Mouse (Mus musculus): Measurements from ENCODE around the gene Gm49721.
"Not testable (repeated sequence)": the region's sequence is repeated elsewhere in the genome, so short reads cannot be mapped to it uniquely, and the experiment has no call there.

Gene Gm49721

GRCm38 (mm10) chr17:7084523-7084922, 105.8 kb downstream of the Gm49721 start:
- DNase-seq = not testable (repeated sequence)

GRCm38 (mm10) chr17:7085469-7086168, 106.9 kb downstream of the Gm49721 start:
- not testable (repeated sequence) for DNase-seq

- not testable (repeated sequence) for DNase-seq
Measured at GRCm38 (mm10) chr17:7086836-7087235, 108.1 kb downstream of the Gm49721 start.
